Mouse (Mus musculus) kidney, adult 18-20 months (tissue): ENCODE measurements around the gene Rhod.

ENCODE experiments used
- DNase-seq: peaks from one replicate; pipeline ENCODE4 v3.0.0; 2021

The Rhod gene

GRCm38 (mm10) chr19:4449230-4449629 is 10.0 kb upstream of the Rhod start:
- DNase-seq, result no peak

DNA sequence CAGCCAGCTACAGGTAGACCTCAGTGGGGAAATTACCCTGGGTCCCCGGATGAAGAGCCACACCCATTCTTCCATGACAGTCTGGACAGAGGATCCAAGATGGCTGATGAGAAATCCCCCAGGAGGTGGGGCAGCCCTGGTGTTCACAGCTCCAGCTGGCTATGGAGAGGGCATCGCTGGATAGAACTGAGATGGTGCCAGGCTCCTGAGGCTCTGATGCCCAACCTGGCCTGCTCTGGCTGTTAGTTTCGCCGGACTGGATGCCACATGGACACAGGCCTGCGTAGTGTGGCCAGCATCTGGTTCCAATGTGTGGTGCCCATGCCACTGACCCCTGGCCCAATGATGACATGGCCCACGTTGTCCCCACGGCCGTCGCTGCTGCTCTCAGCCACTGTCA is 8.2 kb upstream of the Rhod start:
- no peak for DNase-seq

DNA sequence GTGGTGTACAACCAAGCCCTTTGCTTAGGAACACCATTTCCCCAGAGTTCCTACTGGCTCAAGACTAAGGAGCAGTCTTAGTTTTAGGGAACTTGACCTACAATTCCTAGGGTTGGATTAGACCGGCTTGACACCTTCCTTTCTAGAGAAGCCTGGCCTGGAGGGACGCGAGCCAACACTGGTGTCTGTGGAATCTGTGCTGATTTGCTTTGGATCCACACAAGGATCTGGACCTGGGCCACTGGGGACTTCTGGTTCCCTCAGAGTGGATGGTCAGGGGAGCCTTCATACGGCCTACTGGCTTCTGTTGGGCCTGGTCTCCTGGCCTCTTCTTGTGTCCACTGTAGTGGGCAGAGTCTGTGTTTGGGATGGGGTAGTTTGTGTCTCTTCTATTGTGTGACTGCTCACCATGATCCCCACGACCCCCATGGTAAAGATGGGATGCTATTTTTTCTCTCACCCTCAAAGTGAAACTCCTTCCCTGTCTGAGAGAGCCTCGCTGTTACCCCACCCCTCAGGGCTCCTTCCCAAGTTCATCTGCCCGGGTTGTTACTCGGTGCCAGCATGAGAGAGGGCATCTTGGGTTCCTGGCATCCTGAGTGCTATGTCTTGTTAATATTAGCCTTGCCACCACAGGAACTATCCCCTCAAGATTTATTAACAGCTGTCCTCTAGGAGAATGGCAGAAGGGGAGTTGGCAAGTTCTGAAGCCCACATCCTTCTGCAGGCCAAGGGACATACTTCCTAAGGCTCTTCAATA is 7.6 kb upstream of the Rhod start:
- no peak for DNase-seq

GRCm38 (mm10) chr19:4442408-4442807 is 3.2 kb upstream of the Rhod start:
- peak; percentile 88 for DNase-seq

DNA sequence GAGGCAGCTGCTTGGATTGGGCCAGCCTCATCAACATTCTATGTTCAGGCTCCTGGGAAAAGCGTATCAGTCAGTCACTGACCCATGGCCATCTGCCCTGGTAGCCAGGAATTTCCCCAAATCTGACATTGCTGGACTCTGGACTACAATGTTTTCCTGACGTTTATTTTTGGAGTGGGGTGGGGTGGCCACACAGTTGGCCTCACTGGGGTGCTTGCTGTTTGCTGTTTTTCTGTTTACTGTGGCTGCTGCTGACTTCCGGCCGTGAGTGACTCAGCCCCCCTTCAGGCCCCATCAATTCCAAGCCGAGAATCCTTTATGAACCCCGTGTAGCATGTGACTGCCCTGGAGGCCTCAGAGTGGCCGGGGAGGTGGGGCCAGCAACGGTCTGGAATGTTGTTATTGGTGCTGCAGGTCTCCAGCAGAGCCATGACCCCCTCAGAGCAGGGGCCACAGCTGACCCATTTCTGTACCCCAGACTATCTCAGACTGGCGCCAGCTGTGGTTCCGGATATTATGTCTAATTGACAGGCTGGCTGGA is 2.5 kb upstream of the Rhod start:
- DNase-seq, result peak; percentile 82

DNA sequence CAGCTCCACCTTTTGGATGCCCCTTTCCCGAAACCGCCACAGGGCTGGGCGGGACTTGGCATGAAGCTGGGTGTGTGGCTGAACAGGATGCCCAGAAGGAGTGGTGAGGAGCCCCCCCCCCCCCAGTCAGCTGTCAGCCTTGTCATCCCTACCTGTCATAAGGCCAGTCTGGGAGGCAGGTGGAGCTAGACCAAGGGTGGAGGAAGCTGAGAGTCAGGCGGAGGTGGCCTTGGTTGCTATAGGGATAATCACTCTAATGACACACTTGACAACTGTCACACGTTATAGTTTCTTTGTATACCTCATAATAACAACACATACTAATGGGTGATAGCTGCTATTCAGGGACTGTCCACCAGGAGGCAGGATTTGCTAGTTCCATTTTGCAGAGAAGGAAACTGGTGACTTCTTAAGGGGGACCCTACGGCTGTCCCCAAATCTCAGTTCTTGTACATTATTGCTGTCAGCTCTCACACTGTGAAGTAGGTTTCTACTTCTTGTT is 1.9 kb upstream of the Rhod start:
- DNase-seq, result peak; percentile 66

DNA sequence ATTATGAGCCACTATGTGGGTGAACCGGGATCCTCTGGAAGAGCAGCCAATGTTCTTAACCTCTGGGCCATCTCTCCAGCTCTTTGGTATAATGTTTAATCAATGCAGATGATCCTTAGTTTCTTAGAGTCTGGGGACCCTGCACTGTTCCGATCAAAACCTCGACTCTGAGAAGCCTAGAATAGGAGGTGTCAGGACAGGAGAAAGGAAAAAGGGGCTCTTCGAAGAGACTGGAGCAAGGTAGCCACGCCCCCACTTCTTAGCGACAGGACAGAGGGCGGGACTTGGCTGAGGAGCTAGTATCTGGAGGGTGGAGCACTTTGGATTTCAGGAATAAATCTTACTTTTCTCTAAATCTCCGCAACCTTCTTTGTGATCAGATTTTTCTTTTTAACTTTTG is 990 bp upstream of the Rhod start:
- peak; percentile 76 for DNase-seq

DNA sequence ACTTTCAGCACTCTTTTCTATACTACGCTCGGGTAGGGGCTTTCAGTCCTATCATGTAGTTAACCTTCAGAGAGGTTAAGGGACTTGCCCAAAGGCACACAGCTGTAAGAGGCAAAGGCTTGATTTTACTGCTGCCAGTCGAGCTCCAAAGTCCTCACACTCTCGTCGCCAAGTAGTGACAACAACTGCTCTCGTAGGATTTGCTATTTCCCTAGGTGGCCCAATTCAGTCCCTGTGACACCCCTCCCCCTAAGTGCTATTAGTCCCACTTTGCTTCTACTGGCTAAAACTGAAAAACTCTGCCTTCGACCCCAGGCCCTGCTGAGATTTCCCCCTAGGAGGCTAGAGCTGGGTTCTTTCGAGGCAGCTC is 456 bp downstream of the Rhod start:
- peak; percentile 19 for DNase-seq

GRCm38 (mm10) chr19:4437886-4438285 is 1.3 kb downstream of the Rhod start:
- no peak for DNase-seq

DNA sequence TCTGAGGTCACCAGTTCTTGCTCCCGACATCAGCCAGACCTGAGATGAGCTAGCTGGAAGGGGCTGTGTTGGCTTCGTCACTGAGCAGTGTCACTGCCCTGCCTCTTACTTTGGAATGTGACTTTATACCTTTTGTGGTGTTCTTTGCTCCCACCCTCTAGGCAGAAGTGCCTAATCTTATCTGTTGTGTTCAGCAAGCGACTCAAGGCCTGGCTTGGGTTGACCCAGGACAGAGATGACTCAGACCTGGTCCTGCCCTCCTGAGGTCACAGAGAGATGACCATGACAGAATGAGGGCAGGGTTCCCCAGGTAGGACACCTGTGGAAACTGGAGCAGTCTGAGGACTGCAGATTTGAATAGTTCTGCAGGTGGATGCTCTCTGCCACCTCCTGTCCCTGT is 3.0 kb downstream of the Rhod start:
- no peak for DNase-seq

DNA sequence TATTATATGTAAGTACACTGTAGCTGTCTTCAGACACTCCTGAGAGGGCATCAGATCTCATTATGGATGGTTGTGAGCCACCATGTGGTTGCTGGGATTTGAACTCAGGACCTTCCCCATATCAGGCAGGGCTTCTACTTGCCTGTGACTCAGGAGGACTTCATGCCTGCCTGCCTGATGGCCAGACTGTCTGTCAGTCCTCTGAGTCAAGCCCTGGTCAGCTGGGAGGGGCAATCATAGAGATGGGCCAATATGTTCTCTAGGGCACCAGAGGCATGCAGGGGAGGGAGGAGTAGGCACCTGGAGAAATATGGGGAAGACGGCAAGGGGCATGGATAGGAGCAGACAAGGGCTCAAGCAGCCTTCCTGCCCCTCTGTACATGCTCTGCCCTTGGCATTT is 4.2 kb downstream of the Rhod start:
- no peak for DNase-seq

DNA sequence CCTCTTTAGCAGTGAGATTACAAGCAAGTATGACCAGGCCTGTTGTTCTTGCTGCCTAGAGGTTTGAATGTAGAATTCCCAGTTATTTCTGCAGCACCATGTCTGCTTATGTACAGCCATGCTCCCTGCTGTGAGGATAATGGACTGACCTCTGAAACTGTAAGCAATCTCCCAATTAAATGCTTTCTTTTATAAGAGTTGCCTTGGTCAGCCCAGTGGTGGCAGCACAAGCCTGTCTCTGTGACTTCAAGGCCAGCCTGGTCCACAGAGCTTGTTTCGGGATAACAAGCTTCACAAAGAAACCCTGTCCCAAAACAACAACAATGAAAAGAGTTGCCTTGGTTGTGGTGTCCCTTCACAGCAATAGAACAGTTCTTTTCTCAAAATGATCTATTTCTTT is 5.5 kb downstream of the Rhod start:
- no peak for DNase-seq

- no peak for DNase-seq
These were observed 9.1 kb downstream of the Rhod start for GRCm38 (mm10) chr19:4430091-4430620.

- DNase-seq, result peak; percentile 50
These were observed 13.4 kb downstream of the Rhod start for GRCm38 (mm10) chr19:4425610-4426366.

GRCm38 (mm10) chr19:4423021-4423420 is 16.2 kb downstream of the Rhod start:
- DNase-seq, result no peak

DNA sequence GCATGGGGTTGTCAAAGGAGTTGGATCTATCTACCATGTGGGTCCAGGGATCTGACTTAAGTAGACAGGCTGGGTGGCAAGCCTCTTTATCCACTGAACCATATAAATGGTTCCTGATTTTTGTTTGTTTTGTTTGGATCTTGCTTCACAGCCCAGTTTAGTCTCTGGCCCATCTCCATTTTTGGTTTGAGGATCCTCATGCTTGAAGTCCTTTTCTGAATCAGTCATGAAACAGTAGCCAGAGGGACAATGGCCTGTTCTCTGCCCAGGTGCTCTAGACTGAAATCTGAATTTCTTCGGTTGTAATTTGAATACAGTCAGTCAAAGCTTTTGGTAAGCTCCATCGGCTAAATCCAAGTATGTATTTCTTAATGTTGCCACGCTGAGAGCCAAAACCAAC is 16.7 kb downstream of the Rhod start:
- DNase-seq, result no peak

DNA sequence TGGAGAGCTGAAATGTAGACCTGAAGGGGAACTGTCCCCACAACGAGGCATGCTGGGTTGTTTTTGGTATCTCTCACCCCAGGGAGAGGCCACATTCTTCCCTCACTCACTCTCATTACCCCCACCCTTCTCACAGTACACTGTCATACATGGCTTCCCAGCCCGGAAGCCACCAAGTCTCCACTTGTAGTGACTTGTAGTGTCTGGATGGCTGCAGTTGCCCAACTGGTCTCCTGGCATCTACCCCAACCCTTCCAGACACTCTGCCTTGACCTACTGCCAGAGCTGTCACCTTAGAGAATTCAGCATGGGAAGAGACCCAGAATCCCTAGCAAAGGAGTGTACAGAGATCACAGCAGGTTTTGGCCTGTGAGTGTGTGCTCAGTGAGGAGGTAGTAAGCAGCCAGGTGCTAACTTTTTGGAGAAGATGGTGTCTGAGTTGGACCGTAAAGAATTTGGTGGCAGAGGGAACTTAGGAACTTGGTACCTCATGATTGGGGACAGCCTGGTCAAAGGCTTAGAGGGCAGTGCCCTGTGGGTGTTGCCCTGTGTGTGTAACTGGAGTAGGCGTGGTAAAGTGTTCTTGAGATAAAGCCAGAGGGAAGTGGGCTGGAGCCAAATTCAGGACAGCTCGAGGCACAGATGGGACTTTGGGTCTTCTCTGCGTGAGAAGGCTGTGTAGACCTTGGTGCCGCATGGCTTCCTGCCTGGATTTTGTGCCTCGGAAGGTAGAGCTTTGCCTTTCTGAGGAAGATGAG is 18.9 kb downstream of the Rhod start:
- DNase-seq, result peak; percentile 26

GRCm38 (mm10) chr19:4419711-4420110 is 19.5 kb downstream of the Rhod start:
- DNase-seq, result no peak

- DNase-seq, result no peak
These were observed 21.5 kb downstream of the Rhod start for GRCm38 (mm10) chr19:4417713-4418112.

DNA sequence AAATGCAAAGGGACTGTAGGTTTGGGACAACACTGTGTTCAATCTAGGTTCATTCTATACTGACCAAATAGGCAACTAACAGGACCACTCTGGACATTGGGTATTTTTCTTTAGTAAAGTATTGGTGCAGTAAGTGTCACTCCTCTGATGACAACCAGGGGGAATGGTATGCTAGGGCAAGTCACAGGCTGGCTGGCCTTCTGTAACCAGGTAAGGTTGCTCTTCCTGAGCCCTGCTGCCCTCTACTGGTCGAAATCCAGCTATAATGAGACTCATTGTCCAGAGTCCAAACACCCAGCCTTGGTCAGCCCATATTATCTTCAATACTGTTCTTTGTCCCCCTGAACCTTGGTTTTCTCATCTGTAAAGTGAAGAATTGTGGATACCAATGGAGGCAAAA is 22.0 kb downstream of the Rhod start:
- DNase-seq, result peak; percentile 80

DNA sequence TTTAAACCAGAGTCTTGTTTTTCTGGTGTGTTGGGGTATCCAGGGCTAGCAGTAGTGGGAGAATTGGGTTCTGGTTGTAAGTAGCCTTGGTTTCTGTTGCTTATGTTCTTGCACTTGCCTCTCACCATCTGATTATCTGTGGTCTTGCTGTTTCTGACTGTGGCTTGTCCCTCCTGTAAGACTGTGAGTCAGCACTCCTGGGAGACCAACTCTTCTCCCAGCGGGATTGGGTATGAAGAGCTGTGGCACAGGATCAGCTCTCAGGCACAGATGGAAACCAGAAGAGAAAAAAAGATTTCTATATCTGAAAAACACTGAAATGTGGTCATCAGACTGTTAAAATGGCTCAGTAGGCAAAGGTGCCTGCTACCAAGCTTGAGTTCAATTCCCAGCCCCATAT is 24.6 kb downstream of the Rhod start:
- no peak for DNase-seq

- DNase-seq, result no peak
These were observed 30.2 kb downstream of the Rhod start for GRCm38 (mm10) chr19:4409062-4409461.

DNA sequence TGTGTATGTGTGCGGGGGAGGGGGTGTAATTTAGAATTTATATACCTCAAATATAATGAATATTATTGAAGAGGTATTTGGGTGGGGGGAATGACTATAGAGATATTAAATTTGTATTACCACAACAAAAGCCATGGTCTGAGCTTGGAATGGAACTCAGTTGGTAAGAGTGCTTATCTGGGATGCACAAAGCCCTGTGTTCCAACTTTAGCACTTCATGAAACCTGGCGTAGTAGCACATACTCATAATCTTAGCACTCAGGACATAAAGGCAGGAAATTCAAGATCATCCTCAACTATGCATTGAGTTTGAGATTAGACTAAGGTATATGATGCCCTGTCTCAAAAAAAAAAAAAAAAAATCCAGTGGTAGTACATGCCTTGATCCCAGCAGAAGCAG is 34.4 kb downstream of the Rhod start:
- no peak for DNase-seq
